Mouse (Mus musculus): ENCODE results near the gene Cxcl1.

DNA sequence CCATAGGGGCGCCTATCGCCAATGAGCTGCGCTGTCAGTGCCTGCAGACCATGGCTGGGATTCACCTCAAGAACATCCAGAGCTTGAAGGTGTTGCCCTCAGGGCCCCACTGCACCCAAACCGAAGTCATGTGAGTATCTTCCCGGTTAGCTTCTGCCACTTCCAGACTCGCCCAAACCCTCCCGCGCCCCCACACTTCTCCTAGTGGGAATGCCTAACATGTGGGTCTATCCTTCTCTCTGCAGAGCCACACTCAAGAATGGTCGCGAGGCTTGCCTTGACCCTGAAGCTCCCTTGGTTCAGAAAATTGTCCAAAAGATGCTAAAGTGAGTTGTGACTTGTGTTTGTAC lies 398 bp downstream of the Cxcl1 start:
- TF ChIP-seq CTCF (conservative IDR thresholded peaks at IDR 0.05; ENCODE audit: low read length) (no peak), POU5F1 (IDR thresholded peaks at IDR 0.05; ENCODE audit: borderline replicate concordance, low read length) (no peak)

Data from E14TG2a.4 (cell line).